Mouse (Mus musculus) layer of hippocampus, adult 8-10 months (tissue): ENCODE results near the gene Actr2. TPM values are rescaled to one million over a fixed set of nuclear protein-coding genes. Genes with fewer than 3 reads are reported as not detected.
"Not testable (repeated sequence)": the region's sequence is repeated elsewhere in the genome, so short reads cannot be mapped to it uniquely, and the experiment has no call there.

ENCODE experiments used
- DNase-seq, 2 experiments: peaks; one replicate each; pipeline ENCODE4 v3.0.0; 2022; ENCODE audit warnings: low spot score in 2 of 2
- total RNA-seq, 4 experiments: library from RNA; stranded (reverse); gene quantifications; 2 replicates each; pipeline ENCODE4 v1.2.4; 2022

Gene Actr2
- total RNA-seq, 4 experiments from 2014 or later = 314 to 356 (median 343) TPM

DNA sequence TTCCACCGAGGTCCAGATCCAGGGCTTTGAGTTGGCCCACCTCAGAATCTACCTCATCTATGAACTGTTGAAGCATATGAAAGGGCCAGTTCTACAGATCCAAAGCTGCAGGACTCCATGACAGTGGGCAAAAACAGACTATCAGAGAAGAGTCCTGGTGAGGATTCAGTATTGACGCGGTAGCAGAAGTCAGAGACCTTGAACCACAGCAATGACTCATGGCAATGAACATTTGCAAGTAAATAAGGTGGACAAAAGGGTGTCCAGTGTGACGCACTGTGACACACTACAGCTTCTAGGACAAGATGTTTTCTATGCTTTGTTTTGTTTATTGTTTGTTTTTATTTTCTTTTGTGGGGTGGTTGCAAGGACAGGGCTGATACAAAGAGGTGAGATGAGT, 4.0 kb upstream of the Actr2 start:
- DNase-seq = no peak

DNA sequence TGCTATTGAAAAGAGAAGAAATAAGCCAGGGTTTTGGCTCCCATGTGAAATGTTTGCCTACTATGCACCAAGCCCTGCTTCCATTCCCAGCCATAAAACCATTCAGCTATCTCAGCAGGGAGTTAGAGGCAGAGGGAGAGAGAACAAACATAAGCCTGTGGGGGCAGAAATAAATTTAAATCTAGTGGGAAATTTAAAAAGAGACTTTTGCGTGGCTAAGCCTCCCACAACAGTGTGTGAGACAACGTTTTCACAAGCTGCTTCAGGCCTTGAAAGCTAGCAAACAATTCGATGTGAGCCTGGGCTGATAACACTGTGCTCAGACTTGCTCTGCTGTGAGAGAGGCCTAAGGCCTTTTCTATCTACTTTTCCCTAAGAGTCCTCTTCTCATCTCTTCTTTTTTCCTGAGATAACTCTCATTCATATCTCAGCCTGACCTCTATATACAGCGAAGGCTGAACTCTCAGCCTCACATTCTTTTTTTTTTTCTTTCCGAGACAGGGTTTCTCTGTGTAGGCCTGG, 3.4 kb upstream of the Actr2 start:
- no peak for DNase-seq

DNA sequence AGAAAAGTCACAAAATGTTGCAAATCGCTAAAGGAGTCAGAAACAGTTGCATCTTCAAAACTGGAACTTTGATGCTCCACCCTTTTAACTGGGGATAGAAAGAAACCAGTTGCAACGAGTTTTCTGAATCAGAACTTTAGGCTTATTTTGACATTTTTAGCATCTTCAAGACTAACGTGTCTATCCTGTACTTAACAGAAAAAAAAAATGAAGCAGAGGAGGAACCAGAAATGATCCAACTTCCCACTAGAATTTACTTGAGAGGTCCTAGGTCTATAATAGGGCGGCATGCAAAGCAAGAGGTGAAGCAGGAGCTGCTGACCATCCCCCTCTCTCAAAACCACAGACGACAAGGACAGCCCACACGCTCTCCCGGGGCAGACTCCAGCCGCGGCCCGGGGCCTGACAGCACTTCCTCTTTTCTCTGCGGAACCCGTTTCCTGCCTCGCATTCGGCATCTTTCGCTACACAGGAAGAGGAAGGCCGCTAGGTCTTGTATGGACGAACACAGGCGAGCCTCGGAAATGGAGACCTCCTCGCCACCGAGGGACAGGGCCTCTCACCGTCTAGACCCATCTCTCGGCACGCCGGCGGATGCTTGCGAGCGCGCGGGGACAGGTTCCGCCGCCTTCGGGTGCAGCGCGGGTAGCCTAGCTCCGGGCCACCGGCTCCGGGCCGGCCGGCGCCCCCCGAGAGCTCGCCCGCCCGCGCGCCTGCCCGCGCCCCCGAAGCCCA, 540 bp downstream of the Actr2 start:
- DNase-seq = peak; percentile 55 to 61

DNA sequence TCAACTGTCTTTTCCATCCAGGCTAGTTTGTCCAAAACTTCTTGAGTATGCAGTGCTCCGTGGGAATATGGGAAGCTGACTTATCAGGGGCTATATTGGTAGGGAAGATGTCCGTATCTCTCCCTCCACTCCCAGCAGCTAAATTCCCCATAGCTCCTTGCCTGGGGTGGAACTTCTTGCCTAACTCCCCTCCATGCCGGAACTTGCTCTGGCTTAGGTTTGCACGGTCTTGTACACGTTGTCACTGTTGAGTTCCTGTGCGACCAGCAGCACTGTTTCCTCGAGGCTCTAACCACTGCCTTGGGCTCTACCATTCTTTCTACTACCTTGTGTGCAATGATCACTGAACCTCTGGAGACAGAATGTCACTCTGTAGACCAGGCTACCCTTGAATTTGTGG, 4.6 kb downstream of the Actr2 start:
- DNase-seq = no peak

DNA sequence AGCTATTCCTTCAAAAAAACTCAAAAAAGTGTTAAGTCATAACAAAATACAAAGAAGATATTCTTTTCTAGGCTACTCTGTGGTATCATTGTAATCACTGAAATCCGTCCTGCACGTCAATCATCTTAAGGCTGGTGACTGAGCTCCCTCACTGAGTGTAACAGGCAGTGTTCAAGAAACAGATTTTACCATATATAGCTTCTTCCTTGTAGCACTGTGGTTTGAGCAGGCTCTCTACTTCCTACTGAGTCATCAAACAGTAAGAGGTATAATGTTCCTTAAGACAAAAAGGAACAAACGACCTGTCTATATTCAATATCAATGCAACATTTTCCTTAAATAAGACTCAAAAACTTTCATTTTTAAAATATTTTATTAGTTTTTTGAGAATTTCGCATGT, 5.0 kb downstream of the Actr2 start:
- DNase-seq = no peak

DNA sequence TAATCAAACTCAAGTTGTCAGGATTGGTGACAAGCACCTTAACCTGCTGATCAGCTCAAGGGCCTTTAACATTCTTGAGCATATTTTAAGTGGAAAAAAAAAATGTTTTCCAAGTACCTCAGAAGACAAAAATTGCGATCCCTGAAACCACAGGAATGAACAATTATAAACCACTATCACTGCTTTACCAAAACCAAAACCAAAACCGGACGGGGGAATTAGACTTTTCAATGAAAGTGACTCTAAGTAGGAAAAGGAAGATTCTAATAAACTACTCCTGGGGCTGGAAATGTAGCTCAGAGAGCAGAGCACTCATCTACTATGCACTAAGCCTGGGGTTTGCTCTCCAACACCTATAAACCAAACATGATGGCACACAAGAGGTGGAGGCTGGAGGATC, 5.8 kb downstream of the Actr2 start:
- DNase-seq = no peak

DNA sequence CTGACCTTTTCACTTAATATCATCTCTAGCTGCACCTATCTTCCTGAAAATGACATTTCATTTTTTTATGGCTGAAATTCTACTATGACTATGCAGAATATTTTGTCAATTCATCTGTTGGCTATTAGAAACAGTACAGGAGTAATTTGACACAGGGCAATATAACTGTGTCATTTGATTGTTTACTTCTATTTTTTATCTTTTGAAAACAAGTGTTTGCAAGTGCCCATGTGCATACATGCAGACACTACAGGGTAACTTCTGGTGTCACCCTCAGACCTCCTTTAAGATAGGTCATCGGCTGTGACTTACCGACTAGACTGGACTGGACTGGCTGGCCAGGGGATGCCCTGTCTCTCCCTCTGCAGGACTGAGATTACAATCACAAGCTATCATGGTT, 8.8 kb downstream of the Actr2 start:
- no peak for DNase-seq

DNA sequence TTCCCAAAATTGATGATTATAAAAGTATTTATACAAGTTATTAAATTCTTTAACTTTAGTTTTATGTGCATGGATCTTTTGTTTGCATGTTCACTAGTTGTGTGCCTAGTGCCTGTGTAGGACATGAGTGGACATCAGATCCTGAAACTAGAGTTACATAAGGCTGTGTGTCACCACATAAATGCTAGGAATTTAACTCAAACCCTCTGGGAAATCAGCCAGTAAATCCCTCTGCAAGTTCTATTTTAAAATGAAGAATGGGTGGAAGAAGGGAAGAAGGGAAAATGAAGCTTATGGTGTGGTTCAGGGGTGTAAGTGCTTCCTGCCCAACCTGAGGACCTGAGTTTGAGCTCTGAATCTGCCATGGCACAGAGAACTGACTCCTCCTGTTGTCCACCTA, 26.4 kb downstream of the Actr2 start:
- DNase-seq = no peak

DNA sequence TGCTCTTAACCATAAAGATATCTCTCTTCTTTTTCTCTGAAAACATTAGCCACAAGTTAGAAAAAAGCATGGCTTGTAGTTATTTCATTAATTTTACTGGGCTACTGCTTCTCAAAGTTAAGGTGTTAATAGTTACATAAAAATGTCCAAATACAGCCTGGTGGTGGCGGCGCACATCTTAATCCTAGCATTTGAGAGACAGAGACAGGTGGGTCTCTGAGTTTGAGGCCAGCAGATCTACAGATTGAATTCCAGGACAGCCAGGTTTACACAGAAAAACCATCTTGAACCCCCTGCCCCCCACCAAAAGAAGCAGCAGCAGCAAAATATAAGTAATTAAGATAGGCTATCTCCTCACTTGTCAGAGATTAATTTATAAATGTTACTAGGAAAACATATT, 27.1 kb downstream of the Actr2 start:
- DNase-seq = no peak

DNA sequence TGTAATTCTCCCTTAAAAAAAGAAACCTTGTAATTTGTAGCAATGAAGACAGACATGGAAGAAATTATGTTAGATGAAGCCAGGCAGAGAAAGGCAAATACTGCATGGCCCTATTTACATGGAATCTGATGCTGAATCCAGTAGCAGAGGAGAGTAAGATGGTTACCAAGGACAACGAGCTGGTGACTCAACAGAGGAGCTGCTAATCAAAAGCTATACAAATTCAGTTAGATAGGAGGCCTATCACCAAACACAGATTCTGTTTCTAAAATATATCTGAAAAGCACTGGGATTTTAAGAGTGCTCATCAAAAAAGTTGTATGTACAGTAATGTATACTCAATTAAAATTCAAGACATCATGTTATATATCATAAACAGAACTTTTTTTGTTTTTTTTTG, 37.3 kb downstream of the Actr2 start:
- DNase-seq = no peak

DNA sequence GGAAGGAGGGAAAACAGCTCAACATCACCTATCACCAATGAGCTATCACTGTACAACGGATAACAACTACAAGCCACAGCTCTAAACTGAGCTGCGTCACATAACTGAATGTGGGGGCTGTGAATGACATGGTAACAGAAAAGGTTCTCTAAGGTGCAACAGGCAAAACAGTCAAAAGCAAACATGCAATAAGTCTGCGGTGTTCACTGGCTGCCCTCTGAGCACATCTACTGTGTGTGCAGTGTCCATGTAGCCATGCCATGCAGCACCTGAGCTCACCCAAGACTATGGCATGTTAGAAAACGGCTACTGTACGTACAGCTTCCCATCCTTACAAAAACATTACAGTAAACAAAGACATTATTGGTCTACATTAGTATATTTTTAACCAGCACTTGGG, 39.9 kb downstream of the Actr2 start:
- DNase-seq = no peak

DNA sequence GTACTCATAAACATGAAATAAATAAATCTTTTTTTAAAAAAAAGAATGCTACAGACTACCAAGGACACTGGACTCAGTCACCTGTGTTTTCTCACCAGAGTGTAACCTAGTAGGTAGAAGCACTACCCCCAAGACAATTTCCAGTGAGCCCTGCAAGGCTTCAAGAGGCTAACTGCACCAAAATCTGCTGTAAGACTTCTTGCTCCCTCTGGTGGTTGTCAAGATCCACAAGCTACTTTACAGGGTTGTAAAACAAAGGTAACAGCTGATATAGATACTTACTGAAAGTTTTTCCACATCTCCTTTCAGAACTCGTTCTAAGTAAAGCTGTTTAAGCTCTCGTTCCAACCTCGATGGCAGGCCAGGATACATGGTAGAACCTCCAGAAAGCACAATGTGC, 40.5 kb downstream of the Actr2 start:
- DNase-seq = peak in 1 of 2 experiments; percentile 23

DNA sequence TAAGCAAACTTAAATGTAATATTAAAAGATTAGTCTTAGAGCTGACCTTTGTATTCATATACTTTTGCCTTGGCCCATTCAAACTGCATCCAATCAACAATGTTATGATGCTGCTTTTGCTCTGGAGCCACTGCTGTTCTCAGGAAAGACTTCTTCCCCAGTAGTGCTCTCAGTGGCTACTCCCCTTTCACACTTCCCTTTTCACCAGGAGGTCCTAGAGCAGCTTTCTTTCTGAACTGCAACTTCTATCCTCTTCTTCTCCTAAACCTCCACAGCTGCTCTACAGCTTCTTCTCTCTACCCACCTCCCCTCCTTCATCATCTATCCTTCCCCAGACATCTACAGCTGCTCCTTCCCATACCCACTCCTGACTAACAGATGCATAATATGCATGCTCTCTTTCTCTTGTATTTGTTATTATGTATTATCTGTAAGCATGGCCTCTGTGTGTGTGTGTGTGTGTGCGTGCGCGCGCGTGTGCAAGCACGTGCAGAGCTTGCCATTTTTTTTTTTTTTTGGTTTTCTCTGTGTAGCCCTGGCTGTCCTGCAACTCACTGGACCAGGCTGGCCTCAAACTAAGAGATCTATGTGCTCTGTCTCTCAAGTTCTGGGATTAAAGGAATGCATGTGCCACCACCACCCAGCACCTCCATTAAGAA, 44.2 kb downstream of the Actr2 start:
- DNase-seq = no peak

DNA sequence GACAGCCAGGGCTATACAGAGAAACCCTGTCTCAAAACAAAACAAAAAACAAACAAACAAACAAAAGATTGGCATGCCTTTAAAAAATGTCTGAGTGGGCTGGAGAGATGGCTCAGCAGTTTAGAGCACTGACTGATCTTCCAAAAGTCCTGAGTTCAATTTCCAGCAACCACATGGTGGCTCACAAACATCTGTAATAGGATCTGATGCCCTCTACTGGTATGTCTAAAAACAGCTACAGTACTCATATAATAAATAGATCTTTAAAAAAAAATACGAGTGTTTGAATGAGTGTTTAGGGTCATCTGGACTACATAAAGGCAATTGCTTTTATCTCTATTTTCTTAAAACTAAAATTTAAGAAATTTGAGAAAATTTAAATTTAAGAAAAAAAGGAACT, 45.2 kb downstream of the Actr2 start:
- DNase-seq = no peak

DNA sequence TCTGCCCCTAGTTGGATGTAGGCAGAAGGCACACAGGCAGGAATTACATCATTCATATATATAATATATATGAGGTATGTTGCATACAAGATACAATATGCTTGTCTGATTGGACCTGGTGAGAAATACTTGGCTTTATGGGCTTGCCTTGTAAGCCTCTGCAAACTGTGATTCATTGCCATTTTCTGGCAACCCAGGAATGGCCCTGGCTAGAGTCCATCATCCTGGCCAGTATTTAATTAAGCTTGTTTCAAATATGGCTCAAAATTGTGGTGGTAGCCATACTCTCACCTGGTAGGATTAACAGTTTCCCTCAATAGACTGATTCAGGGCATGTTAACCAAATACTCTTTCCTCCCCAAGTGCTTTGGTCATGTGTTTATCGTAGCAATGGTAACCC, 46.6 kb downstream of the Actr2 start:
- no peak for DNase-seq

DNA sequence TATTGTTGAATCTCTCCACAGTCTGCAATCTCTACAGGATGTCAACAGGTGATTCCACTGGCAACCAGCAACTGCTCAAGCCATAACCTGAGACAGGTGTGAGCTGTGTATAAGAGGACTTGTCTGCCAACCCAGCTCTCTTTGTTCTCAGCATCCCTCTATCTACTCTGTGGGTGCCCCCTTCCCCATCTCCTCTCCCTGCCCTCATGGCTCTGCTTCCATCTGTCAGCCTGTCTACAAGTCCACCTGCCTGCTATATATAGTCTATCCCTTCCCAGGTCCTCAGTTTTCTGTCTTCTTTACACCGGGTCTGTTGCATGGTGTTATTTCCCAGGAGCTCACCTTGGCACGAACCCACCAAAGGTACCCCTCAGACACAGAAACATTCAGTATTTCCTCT, 47.8 kb downstream of the Actr2 start:
- no peak for DNase-seq

DNA sequence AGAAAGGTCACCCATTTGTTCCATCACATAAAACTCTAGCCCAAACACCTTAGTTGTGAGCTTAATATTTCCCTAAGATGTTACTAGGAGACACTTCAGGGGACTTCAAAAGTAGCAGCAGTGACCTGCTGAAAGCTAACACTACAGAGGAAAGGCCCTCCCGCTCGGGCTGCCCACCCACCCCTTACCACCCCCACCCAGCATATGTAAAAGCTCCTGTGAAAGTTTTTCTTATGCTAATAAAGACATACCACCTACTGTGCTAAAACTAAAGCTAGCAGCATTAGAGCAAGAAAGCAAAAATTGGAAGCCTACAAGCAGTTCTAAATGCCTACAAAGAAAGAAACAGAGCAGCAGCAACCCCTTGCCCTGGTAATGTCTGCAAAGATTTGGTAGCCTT, 48.6 kb downstream of the Actr2 start:
- DNase-seq = not testable (repeated sequence)

DNA sequence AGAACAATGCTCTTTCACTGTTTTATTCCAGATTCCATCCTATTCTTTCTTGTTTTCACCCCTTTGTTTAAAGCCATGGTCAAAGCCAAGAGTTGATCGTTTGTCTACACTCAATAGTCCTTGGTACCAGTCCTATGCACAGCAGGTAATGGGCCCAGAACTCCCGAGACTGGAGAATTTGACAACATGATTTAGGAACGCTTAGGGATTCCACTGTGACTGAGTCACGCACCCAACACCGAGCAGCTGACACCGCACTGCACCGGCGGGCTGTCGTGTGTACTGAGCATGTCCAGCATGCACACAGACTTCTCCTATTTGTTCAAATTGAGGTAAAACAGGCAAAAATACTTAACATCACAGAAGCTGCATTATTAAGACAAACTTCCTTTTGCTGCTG, 49.9 kb downstream of the Actr2 start:
- DNase-seq = not testable (repeated sequence)

DNA sequence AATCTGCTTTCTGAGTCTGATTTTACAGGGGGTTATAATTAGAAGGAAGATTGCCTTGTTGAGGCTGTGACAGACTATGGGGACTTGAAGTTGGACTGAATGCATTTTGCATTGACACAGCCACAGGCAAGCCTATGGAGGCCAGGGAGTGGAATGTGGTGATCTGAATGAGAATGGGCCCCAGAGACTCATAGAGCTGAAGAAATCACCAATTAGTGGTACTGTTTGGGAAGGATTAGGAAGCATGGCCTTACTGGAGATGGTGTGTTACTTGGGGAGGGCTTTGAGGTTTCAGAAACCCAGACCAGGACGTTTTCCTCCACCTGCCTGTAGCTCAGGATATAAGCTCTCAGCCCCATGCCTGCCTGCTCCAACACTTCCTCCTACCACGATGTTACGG, 53.0 kb downstream of the Actr2 start:
- DNase-seq = no peak

DNA sequence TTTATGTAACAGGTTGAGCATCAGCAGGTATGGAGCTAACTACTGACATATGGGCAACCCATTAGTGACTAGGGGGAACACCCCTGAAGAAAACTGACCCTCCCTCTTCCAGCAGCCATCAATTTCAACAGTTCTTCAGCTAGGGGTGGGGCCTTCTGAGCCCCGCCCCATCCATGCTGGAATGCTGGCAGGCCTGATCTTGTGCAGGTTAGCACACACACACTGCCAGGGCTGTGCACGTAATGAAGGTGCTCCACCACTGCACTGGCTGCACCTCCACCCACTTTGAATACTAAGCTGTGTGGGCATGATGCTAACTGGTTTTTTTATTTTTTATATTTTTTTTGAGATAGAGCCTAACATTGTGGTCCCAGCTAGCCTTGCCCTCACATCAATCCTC, 55.3 kb downstream of the Actr2 start:
- no peak for DNase-seq

DNA sequence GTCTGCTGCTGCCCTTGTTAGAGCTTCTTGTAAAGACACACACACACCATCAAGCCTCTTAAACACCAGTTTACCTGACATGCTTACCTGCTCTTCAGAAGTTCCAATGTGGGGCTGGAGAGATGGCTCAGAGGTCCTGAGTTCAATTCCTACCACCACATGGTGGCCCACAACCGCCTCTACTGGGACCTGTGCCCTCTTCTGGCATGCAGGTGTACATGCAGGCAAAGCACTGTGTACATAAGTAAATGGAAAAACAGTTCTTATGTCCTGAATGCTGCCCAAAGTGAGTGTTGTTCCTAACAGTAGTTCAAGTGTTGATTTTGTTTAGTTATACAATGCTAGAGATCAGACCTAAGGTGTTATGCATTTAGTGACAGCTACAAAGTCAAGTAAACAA, 56.5 kb downstream of the Actr2 start:
- no peak for DNase-seq

DNA sequence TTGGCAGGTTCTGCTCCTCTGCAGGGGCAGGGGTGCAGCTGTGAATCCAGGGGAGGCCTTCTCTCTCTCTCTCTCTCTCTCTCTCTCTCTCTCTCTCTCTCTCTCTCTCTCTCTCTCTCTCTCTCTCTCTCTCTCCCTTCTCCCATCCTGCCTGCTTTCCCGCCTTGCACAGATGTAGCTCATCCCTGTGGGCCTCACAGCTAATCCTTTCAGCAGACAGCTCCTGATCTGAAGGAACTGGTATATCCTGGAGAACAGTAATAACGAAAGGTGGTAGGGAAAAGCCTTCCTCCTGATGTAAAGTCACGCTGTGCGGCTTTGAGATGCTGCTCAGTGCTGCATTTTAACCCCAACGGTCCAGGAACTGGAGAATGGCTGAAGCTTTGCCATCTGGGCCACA, 58.1 kb downstream of the Actr2 start:
- DNase-seq = no peak

DNA sequence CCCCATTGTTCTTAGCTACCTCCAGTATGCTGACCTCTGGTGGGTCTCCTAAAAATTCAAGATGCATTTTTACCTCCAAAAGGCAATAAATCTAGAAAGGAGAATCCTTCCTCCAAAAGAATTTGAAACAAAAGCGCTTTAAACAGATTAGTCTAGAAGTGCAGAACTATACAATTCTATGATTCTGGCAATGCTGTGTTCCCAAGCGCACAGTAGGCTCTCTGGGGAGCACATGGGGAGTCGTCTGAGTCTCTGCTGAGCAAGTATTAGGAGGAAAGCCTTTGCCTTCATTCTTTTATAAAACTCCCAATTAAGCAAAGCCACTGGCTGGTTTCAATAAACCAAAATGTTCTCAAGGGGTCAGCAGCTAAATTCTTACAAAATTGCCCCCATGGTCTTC, 58.8 kb downstream of the Actr2 start:
- DNase-seq = no peak
